Mouse (Mus musculus): Measurements from ENCODE around the gene Gdf9.

DNA sequence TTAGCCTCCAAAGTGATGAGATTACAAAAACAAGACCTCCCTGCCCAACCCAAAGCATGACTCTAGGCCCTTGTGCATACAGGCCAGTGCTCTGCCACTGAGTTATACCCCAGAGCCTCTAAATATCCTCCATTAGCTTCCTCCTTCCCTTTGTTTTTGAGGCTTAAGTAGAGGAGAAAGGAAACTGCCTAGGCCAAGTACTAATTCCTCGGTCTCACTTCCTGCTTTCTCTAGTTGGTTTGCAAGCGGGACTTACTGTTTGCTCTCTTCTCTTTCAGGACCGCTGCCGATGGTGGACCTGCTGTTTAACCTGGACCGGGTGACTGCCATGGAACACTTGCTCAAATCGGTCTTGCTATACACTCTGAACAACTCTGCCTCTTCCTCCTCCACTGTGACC is 5.5 kb downstream of the Gdf9 start:
- TF ChIP-seq CTCF (IDR thresholded peaks at IDR 0.05; ENCODE audit: borderline replicate concordance, insufficient read depth, low read length) = no peak
- TF ChIP-seq POLR2A (IDR thresholded peaks at IDR 0.05; ENCODE audit: low read depth, low read length) = no peak

Measured in embryonic fibroblast, embryonic 13.5 days (primary cell).